Mouse (Mus musculus) ES-Bruce4 (cell line): ENCODE data around the gene Bcl7c. TPM values are rescaled to one million over a fixed set of nuclear protein-coding genes. Genes with fewer than 3 reads are reported as not detected.

Experiments used
- H3K27ac ChIP-seq: 2 replicates; pipeline ENCODE4 v1.5.1; 2012; ENCODE audit warnings: low read length, inconsistent platforms; ENCODE audit not compliant: insufficient read depth
- H3K27me3 ChIP-seq: 2 replicates; pipeline ENCODE4 v1.6.1; 2012; ENCODE audit warnings: mild to moderate bottlenecking, low read length, inconsistent platforms; ENCODE audit not compliant: control insufficient read depth, poor library complexity, insufficient read depth, severe bottlenecking
- H3K36me3 ChIP-seq: 2 replicates; pipeline ENCODE4 v1.6.1; 2012; ENCODE audit warnings: inconsistent platforms, mild to moderate bottlenecking, low read length, moderate library complexity; ENCODE audit not compliant: control insufficient read depth, poor library complexity, insufficient read depth, severe bottlenecking
- H3K4me1 ChIP-seq: one replicate; pipeline ENCODE4 v1.8.1; 2011; ENCODE audit warnings: low read length; ENCODE audit not compliant: control insufficient read depth, insufficient read depth
- H3K4me3 ChIP-seq: 2 replicates; pipeline ENCODE4 v1.5.1; 2011; ENCODE audit warnings: low read depth, mild to moderate bottlenecking, low read length
- H3K9ac ChIP-seq: 2 replicates; pipeline ENCODE4 v1.6.1; 2012; ENCODE audit warnings: low read depth, mild to moderate bottlenecking, inconsistent platforms; ENCODE audit not compliant: poor library complexity, severe bottlenecking
- H3K9me3 ChIP-seq: replicated peaks from 2 replicates; pipeline ENCODE4 v1.6.1; 2012; ENCODE audit warnings: mild to moderate bottlenecking, low read length, inconsistent platforms; ENCODE audit not compliant: control insufficient read depth, poor library complexity, insufficient read depth, severe bottlenecking
- CTCF ChIP-seq: IDR thresholded peaks from one replicate; pipeline ENCODE4 v1.8.1; 2011; ENCODE audit warnings: low read depth, low read length
- EP300 ChIP-seq: IDR thresholded peaks from 2 replicates; pipeline ENCODE4 v1.6.1; 2011; ENCODE audit warnings: low read depth, low read length; ENCODE audit not compliant: insufficient read depth
- POLR2A ChIP-seq: IDR thresholded peaks from one replicate; pipeline ENCODE4 v1.8.1; 2011; ENCODE audit warnings: low read length; ENCODE audit not compliant: insufficient read depth
- polyA plus RNA-seq: library from polyadenylated mRNA; stranded (reverse); fragments of >200 nt; gene quantifications from 2 replicates; pipeline ENCODE4 v1.2.4, GENCODE M21; 2011; ENCODE audit warnings: low read depth; ENCODE audit not compliant: missing spikeins, insufficient read depth, insufficient read length

The Bcl7c gene
- polyA plus RNA-seq, 1 experiment = 49.8 TPM

- no peak for TF ChIP-seq POLR2A
- TF ChIP-seq EP300 = no peak
- TF ChIP-seq CTCF = no peak
- no peak overlapping the region for H3K27ac ChIP-seq
- peaks cover 60% of the 10 kb centered on the region for H3K9me3 ChIP-seq
- no peak overlapping the region for H3K4me3 ChIP-seq
- H3K9ac ChIP-seq = no peak overlapping the region
- no peaks in the 10 kb centered on the region for H3K4me1 ChIP-seq
- H3K36me3 ChIP-seq = no peaks in the 10 kb centered on the region
- H3K27me3 ChIP-seq = no peaks in the 10 kb centered on the region; the same call in 1 of the 2 replicates
These were observed 95.2 kb downstream of the Bcl7c start for GRCm38 (mm10) chr7:127613501-127613900.

- H3K27ac ChIP-seq = no peak overlapping the region
- no peak overlapping the region for H3K4me3 ChIP-seq
- TF ChIP-seq EP300 = no peak
- TF ChIP-seq POLR2A = no peak
- TF ChIP-seq CTCF = no peak
- no peaks in the 10 kb centered on the region for H3K36me3 ChIP-seq
- peaks cover 50% of the 10 kb centered on the region for H3K9me3 ChIP-seq
- no peaks in the 10 kb centered on the region for H3K4me1 ChIP-seq
- H3K27me3 ChIP-seq = no peaks in the 10 kb centered on the region; the same call in 1 of the 2 replicates
- no peak overlapping the region for H3K9ac ChIP-seq
These were observed 97.2 kb downstream of the Bcl7c start for GRCm38 (mm10) chr7:127611561-127611960.

Other genes starting within 250 kb of the Bcl7c start
- 45.3 and 48.0 TPM in 2 replicates for gene Prr14, start 249.3 kb downstream of the Bcl7c start, polyA plus RNA-seq
- 21.8 and 25.3 TPM in 2 replicates for gene Fbrs, start 229.7 kb downstream of the Bcl7c start, polyA plus RNA-seq
- 106 and 114 TPM in 2 replicates for gene Srcap, start 196.9 kb downstream of the Bcl7c start, polyA plus RNA-seq
- 13.0 and 13.6 TPM in 2 replicates for gene Gm42715, start 189.3 kb downstream of the Bcl7c start, polyA plus RNA-seq
- gene Tmem265, start 147.5 kb downstream of the Bcl7c start, polyA plus RNA-seq = 2.9 and 3.2 TPM in 2 replicates
- 38.1 and 44.6 TPM in 2 replicates for gene Phkg2, start 135.6 kb downstream of the Bcl7c start, polyA plus RNA-seq
- gene Ccdc189, start 120.3 kb downstream of the Bcl7c start, polyA plus RNA-seq = 3.3 and 4.7 TPM in 2 replicates
- gene Rnf40, start 120.2 kb downstream of the Bcl7c start, polyA plus RNA-seq = 39.4 and 41.6 TPM in 2 replicates
- gene Zfp629, start 93.1 kb downstream of the Bcl7c start, polyA plus RNA-seq = 4.9 and 6.0 TPM in 2 replicates
- gene Ctf1, start 3.8 kb upstream of the Bcl7c start, polyA plus RNA-seq = 8.8 and 13.9 TPM in 2 replicates
- gene Ctf2, start 23.2 kb upstream of the Bcl7c start, polyA plus RNA-seq = not detected in 2 replicates
- 55.1 and 58.3 TPM in 2 replicates for gene Fbxl19, start 35.6 kb upstream of the Bcl7c start, polyA plus RNA-seq
- 20.2 and 23.2 TPM in 2 replicates for gene Orai3, start 60.9 kb upstream of the Bcl7c start, polyA plus RNA-seq
- 49.1 and 51.7 TPM in 2 replicates for gene Setd1a, start 67.7 kb upstream of the Bcl7c start, polyA plus RNA-seq
- gene Gm49388, start 76.7 kb upstream of the Bcl7c start, polyA plus RNA-seq = not detected in 2 replicates
- gene Hsd3b7, start 91.7 kb upstream of the Bcl7c start, polyA plus RNA-seq = 7.9 and 11.2 TPM in 2 replicates
- gene Stx4a, start 115.4 kb upstream of the Bcl7c start, polyA plus RNA-seq = 122 and 126 TPM in 2 replicates
- 6.9 and 8.5 TPM in 2 replicates for gene Stx1b, start 115.6 kb upstream of the Bcl7c start, polyA plus RNA-seq
- gene Zfp646, start 167.3 kb upstream of the Bcl7c start, polyA plus RNA-seq = 42.5 TPM in 2 replicates
- gene Zfp668, start 167.9 kb upstream of the Bcl7c start, polyA plus RNA-seq = 15.3 and 17.1 TPM in 2 replicates
- 0.46 and 0.67 TPM in 2 replicates for gene Prss53, start 182.0 kb upstream of the Bcl7c start, polyA plus RNA-seq
- gene Gm21974, start 186.5 kb upstream of the Bcl7c start, polyA plus RNA-seq = not detected in 2 replicates
- 31.8 and 35.1 TPM in 2 replicates for gene Vkorc1, start 186.7 kb upstream of the Bcl7c start, polyA plus RNA-seq
- 77.3 and 81.1 TPM in 2 replicates for gene Bckdk, start 195.1 kb upstream of the Bcl7c start, polyA plus RNA-seq
- gene Kat8, start 203.6 kb upstream of the Bcl7c start, polyA plus RNA-seq = 43.2 and 47.1 TPM in 2 replicates
- gene Prss8, start 221.2 kb upstream of the Bcl7c start, polyA plus RNA-seq = 73.0 and 74.5 TPM in 2 replicates
- 21.2 and 22.4 TPM in 2 replicates for gene Prss36, start 237.8 kb upstream of the Bcl7c start, polyA plus RNA-seq